Mouse (Mus musculus): Measurements from ENCODE around the gene Ikzf1.

Gene Ikzf1

DNA sequence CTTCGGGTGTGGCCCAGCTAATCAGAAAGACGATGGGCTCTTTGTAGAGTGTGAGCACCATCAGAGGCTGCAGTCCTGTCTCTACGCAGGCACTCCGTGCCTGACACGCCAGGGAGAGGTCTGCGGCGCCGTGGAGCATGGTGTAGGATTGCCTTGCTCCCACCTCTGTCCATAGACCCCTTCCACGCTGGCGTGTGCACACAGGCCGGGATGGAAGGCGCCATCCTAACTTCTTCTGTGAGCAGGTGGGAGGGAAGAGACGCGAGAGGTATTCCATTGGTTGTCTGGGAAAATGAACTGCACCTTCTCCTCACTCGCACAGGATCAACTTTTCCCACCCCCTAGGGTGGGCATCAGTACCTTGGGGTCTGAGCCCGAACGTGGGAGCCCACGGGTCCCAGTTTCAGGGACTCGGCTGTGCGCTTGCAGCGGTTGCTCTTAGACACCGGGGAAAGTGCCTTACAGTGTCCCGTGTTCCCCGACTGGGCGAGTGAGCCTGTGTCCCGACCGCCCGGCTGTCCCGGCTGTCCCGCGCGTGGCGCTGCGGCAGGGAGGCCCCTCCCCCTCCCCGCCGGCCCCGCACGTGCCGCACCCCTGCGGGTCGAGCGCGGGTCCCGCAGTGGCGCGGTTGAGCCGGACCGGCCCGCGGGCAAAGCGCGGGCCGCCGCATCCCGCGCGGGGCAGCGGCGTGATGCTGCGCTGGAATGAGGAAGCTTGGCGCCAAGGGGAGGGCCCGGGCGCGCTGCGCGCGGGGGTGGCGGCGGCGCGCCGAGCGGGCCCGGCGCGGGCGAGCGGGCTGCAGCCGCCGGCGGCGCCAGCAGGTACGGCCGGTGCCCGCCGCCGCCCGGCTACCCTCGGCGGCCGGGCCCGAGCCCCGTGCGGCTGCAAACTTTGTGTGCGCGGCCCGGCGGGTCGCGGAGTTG is at the start of gene Ikzf1:
Gene Ikzf1, plus strand, starts transcription at position 74 of the 923 bp plus-strand sequence.
- DNase-seq (ENCODE audit: low spot score), result peak; percentile 57

DNA sequence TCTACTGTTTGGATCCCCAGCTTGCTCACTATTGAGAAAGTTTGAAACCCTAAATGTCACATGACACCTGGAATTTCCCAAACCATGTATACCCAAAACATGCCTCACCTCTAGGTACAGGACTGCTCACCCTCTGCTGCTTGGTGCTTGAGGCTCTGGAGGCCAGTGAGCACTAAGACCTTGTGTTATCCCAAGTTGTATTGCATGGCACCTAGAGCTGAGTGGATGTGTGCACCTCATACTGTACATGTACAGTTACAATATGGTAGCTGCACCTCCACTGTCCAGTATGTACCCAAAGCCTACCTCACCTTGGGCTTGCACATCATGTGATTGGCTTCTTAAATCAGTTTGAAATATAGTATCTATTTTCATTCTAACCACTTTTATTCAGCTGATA is 40.5 kb upstream of the Ikzf1 start:
- DNase-seq (ENCODE audit: low spot score), result no peak

DNA sequence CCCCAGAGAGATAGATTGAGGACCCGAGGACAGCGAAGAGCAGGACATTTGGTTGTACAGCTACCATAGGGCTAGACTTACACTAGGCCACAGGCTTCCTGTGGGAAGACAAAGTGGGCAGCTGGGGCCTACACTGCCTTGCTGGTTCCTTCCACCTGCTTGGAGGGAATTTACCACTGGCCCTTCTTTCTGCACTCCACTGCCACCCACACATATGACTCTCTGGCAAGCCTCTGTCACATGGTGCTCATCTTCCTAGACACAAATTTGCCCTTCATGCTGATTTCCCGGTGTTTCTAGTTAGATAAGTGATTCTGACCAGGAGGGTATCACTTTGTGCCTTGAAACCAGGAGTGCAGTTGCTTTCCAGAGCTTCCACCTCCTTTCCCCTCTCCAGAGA is 28.4 kb upstream of the Ikzf1 start:
- peak; percentile 43 for DNase-seq (ENCODE audit: low spot score)

DNA sequence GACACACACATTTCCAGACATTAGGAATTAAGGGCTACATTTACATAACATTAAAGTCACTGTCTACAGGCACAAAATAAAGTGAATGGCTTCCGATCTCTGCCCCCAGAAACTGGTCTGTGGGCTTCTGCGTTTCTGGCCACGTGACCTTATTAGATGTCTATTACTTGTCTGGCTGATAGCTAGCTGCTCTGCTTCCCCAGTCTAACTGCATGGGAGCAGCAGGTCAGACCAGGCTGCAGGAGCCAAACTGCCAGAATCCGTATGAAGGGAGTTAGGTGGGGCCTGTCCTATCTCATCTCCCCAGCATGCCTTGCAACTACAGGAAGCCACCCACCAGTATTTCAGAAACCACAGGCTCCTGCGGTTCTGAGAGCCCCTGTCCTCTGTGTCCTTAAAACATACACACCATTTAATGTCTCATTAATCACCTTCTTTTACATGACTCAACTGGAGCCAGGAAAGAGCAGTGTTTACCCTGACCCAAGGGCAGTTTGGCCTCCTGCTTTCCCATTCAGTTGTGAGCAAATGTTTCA is 27.7 kb upstream of the Ikzf1 start:
- DNase-seq (ENCODE audit: low spot score), result peak; percentile 70

DNA sequence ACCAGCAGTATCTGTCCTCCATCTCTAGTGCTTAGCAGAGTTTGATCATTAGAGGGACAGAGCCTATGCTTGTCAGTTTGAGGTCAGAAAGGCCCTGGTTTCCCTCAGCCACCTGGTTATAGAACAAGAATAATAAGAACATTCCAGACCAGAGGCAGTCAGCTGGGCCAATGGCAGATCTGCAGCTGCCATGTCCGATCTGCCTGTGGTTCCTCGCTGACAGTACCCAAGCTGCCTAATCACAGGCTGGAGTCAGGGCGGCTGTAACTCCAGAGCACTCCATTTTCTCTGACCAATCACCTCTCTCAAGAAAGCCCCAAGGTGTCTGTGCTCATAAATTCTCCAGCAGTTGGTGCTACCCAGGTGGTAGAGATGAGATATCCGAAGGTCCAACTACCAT is 27.2 kb upstream of the Ikzf1 start:
- no peak for DNase-seq (ENCODE audit: low spot score)

DNA sequence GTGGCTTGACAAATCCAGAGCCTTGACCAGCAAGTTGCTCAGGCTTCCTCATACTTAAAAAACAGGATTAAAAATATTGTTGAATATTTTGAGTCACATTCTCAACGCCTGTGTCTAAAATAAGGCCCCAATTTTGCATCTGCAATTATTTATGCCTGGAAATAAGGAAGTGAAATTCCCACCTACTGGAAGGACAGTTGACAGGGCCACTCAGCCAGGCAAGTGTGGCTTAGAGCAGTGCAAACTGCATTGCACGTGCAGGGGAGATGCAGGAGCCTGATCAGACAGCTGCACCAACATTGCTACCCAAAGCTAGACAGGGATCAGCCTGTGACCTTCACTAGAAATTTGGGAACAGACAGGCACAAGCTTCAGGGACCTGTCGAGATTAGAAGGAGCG is 26.0 kb upstream of the Ikzf1 start:
- no peak for DNase-seq (ENCODE audit: low spot score)

DNA sequence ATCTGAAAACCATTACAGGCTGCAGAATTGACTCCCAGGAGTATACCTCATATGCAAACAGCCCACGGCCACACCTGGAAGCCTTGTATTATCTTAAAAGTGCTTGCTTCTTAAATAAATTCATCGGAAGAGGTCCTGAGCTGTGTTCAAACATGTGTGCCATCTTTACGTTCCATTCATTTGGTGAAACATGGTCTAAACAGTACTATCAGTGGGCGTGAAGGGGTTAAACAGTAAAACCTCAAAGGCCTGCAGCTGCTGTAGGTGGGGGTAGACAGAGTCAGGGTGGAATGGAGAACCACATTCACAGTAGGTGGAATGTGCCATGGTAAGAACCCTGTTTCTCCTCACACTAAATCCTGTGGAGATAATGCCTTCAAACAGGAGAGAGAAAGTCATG is 24.2 kb upstream of the Ikzf1 start:
- DNase-seq (ENCODE audit: low spot score), result no peak

DNA sequence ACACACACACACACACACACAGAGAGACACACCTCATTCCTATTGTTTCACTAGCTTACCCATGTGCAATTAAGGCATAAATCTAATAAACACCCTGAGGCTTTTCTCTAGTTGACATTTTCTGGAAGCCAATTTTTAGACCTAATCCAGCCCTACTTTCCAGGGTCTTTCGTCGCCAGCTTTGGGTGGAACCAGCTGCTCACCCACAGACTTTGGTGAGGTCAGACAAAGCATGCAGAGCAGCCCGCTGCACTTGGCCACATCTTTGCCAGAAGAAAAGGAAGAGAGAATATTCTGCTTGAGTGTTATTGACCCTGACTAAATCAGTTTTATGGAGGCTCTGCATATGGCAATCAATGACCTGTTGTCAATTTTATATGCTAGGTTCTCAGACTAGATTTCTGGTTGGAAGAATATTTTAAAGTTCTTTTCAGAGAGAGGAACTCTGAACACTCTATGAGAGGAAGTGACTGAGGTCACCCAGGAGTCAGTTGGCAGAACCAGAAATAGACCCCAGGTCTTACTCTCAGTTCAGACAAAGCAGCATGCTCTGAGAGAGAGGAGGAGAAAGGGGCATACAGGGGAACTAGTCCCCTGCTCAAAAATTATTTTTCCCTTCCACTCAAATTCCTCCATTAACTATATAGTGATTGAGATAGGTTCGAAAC is 17.4 kb upstream of the Ikzf1 start:
- DNase-seq (ENCODE audit: low spot score), result no peak

DNA sequence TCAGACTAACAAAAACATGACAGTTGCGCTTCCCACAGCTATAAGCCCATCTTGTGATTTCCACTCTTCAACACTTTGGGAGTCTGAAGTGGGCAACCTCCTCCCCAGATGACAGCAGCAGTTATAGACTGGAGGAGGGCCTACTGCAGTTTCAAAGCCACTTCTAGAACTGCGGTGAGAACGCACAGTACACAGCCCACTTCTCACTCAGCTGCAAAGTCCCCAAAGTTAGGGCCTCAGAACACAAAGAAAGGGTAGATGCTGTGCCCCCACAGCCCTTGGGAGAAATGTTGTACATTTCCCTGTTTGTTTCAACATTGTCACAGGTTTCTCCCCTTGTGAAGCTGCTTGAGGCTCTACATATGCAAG is 16.9 kb upstream of the Ikzf1 start:
- DNase-seq (ENCODE audit: low spot score), result peak; percentile 49

DNA sequence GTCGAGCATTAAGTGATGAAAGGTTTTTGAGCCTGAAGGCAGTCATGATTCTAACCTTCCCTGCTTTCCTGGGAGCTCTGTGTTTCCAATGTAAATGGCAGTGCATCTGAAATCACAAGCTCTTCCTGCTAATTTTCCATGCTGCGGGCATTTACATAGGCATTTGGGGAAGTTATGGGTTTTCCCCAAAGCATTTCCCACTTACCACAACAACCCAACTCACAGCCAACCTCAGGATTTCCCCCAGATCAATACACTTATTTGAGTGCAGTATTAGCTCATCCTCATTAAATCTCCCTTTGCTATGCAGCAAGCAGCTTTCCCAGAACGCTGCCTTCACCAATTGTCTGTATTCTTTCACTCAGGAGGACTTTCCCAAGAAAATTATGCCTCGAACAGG is 11.8 kb upstream of the Ikzf1 start:
- no peak for DNase-seq (ENCODE audit: low spot score)

DNA sequence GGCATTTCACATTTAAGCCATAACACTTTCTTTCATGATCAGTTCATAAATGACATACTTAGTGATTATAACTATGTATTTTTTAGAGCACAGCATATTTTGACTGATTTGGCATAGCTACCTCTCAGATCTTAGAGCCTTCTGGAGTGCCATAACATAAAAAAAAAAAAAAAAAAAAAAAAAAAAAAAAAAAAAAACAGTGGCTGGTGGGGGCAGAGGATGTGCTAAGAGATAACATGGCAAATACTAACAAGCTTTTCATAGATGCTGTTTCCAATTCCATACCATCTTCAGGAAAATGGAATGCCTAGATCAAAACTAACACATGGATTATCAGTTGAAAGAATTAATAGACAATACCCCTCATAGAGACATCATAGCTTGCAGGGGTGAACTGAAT is 9.7 kb upstream of the Ikzf1 start:
- DNase-seq (ENCODE audit: low spot score), result no peak

DNA sequence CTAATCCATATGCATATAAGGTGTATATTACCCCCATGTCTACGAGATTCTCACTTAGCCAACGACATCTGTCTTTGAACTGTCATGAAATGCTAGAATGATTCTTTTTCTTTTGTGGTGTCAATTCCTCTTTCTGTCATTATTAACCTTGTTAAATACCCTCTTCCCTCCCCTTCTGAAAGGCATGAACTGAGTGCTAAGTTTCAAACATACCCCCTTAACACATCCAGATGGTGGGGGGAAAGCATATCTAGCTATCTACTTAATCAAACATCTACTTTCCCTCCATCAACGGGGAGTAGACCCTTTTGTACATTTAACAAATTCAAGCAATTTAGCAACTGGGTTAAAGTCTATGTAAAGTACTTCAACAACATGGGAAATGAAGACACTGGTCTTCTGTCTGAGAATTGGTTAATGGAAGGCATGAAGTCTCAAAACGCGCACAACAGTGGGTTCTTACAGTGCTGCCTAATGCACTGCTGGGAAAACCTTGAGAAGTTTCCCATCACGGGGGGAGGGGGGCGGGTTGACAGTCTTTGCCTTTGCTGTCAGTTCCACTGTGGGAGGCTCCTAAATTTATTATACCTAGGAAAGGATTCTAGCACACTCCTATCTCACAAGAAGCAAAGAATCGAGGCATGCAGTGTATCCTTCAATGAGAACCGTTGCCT is 8.6 kb upstream of the Ikzf1 start:
- DNase-seq (ENCODE audit: low spot score), result no peak

DNA sequence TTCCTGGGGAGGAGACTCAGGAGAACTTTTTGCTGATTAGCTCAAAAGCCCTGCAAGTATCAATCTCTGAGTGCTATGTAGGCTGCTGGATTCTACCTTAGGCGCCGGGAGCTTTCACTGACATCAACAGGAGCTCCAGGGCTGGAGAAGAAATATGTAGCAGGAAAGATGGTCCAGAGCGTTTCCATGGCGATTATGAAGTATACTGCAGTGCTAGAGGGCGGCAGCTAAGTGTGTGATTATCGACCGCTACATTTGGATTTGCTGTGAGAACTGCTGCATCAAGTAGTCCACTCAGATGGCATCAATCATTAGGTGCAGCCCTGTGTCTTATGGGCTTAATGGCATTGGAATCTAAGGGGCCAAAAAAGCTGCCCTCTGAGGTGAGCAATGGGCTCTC is 7.6 kb upstream of the Ikzf1 start:
- DNase-seq (ENCODE audit: low spot score), result no peak

DNA sequence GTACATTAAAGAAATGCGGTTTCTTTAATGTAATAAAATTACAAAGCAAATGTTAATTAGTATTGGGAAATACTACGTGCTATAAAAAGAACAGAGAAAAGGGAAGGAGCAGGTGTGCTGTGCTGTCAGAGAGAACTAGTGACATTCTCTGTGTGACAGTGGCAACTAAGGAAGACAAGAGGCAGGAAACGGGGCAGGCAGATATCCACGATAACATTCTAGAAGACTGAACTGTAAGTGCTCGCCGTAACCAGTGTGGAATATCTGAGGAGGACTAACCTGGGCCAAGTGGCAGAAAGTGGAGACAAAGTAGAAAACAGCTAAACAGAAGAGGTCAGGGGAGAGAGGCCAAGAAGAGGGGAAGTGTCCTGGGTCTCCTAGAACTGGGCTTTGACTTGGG is 5.8 kb upstream of the Ikzf1 start:
- peak; percentile 58 for DNase-seq (ENCODE audit: low spot score)

DNA sequence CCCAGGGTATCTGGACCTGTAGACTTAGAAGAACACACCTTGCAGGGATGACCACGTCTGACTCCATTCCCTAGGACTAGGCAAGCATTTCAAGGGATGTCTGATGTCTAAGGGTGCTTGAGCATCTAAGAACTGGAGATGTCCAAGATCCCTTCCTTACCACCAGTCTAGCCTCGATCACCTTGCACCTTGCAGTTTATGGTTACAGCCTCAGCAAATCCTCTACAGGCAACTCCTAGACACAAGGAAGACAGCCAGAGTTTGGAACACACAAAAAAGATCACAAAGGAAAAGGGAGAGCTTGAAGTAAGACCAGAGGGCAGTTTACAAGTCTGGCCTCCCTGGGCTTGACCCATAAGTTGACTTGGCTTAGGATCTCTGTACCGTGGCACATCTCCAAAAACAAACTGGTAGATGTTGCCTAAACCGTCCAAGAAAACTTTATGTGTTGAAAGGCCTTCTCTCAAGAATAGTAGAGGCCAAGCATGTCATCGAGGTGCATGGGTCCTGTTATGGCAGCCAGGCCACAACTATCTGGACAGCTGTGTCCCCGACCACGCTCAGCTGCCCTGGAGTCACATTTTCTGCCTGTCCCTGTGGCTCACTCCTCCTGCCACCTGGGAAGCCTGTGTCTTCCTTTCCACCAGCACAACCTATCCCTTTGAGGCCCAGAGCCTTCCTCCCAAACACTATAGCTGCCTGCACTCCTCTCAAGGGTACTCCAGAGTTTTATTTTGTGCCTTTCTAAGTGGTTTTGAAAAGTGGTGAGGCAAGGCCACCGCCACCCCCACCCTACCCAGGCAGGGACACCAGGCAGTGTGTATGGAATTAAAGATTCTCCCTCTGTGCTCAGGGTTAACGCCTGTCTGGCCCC is 510 bp upstream of the Ikzf1 start:
- no peak for DNase-seq (ENCODE audit: low spot score)

DNA sequence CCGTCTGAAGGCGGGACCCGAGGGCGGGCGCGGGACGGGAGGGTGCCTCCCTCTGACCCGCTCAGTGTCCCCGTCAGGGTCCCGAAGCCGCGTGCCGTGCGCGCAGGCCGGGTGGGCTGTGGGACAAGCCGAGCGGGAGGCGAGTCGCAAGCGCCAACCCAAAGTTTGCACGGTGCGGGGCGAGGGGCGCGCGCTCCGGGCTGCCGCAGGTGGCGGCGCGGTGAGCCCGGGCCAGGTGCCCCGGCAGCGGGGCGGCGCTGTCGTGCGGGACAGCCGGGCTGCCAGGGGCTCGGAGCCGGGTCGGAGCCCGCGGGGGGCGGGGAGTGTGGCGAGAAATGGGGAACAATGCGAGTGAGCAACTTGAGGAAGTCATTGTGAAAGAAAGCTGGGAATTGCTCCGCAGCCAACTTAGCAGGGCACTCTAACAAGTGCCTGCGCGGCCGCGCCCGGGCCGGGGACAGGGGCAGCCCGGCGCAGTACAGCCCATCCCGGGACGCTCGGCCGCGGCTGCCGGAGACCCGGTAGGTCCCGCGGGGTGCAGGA is 1.1 kb downstream of the Ikzf1 start:
- peak; percentile 79 for DNase-seq (ENCODE audit: low spot score)

DNA sequence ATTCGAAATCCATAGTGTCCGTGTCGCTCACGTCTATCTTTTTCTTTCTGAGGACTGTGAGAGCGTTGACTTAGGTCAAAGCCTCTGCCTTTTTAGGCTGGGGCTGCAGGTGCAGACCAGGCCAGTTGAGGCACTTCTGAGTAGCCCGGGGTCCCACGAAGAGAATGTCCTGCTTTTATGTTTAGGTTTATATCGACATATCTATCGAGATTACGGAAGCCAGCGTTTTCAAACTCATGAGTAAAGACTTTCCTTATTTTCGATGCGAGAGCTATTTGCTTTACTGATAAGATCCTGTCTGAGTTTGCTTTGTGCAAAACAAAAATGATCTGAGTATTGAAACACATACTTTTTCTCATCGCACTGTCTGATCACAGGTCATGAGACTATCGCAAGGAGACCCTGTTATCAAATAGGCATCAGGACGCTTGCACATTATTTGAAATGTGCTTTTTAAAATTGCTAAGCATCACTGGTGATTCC is 1.8 kb downstream of the Ikzf1 start:
- DNase-seq (ENCODE audit: low spot score), result peak; percentile 44

DNA sequence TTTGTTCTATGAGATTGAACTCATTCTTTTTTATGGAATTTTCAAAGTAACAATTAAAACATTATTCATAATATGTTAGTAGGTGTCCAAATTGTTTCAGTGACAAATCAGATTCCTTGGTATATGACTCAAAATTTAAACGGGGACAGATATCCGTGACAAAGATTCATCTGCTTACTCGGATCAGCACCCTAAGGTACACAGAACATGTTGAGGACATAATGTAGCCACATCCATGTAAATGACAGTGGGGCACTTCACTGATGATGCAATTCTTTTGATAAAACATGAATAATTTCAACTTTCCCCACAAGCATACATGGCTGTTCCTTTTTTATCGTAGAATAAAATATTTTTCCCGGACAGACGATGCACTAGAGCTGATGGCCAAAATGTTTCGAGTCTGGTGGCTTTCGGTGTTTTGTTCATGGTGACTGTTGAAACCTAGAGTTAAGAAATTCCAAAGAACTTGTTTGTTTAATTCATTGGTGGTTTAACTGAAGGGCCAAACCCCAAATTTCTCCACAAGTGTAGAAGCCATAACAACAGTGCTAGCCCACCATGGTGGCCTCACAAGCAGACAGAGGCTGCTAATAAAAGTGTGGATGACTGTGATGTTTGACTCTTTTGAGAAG is 2.9 kb downstream of the Ikzf1 start:
- DNase-seq (ENCODE audit: low spot score), result no peak

DNA sequence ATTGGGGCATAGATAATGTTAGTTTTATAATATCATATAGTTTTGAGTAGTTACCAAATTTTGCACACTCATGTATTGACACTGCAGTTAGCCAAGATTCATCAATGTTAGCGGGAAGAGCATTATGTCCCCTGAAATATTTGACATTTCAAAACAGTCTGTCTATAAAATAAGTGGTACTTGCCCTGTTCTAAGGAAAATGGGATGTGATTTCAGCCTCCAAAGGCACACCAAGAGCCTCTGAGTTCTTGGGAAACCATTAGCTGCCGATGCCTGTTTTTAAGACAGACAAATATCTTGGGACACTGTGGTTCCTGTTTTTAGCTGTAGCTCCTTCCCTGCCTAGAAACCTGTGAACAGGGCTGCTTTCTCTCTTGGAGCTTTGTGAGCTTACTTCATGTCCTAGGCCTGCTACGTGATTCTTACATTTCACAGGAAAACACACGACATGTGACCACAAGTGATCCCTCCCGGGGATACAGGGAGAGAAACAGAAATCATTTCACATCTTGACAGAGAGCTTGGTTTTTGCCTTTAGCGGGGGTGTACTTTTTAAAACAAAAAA is 4.0 kb downstream of the Ikzf1 start:
- DNase-seq (ENCODE audit: low spot score), result peak; percentile 14

DNA sequence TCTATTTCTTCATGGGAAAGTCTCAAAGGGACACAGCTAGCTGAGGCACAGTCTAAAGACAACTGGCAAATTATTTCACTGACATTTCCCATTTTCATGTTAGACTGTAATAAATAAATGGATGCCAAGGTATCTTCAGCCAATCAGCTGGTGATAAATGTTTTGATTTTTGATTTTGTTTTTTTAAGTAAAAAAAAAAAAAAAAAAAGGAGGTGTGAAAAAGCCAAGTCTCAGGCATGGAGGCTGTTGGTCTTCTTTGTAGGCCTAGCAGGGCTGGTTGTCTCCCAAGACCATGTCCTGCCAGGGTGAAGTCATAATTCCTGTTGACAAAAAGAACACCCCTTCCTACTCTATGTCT is 4.9 kb downstream of the Ikzf1 start:
- no peak for DNase-seq (ENCODE audit: low spot score)

Measured in T-cell, adult 2 months (primary cell).